Mouse (Mus musculus) kidney, embryonic 14.5 days (tissue): Measurements from ENCODE around the gene Gm20518. TPM values are rescaled to one million over a fixed set of nuclear protein-coding genes. Genes with fewer than 3 reads are reported as not detected.

ENCODE experiments used
- ATAC-seq: fragments of 200-750 bp; cut with Nextera tagmentation; 2 replicates; pipeline ENCODE4 v1.8.0; 2017; ENCODE audit warnings: moderate number of reproducible peaks, mild to moderate bottlenecking, moderate TSS enrichment, moderate library complexity; ENCODE audit not compliant: low FRiP score, low TSS enrichment
- H3K27ac ChIP-seq: fragments of 300-500 bp; sonication (generic); 2 replicates; pipeline ENCODE4 v1.5.1; 2014; ENCODE audit warnings: low read depth, mild to moderate bottlenecking, low read length, moderate library complexity, mixed read lengths
- H3K27me3 ChIP-seq: fragments of 300-500 bp; sonication (generic); 2 replicates; pipeline ENCODE4 v1.6.1; 2014; ENCODE audit warnings: mild to moderate bottlenecking, low read length; ENCODE audit not compliant: control insufficient read depth, insufficient read depth
- H3K36me3 ChIP-seq: fragments of 300-500 bp; sonication (generic); 2 replicates; pipeline ENCODE4 v1.6.1; 2014; ENCODE audit warnings: low read length, mixed read lengths; ENCODE audit not compliant: control insufficient read depth, insufficient read depth
- H3K4me1 ChIP-seq: fragments of 300-500 bp; sonication (generic); 2 replicates; pipeline ENCODE4 v1.6.1; 2014; ENCODE audit warnings: low read length, mixed read lengths; ENCODE audit not compliant: control insufficient read depth, insufficient read depth
- H3K4me2 ChIP-seq: fragments of 300-500 bp; sonication (generic); replicated peaks from 2 replicates; pipeline ENCODE4 v1.6.1; 2014; ENCODE audit warnings: low read depth, mild to moderate bottlenecking, low read length
- H3K4me3 ChIP-seq: fragments of 300-500 bp; sonication (generic); 2 replicates; pipeline ENCODE4 v1.5.1; 2014; ENCODE audit warnings: mild to moderate bottlenecking, low read length
- H3K9ac ChIP-seq: fragments of 300-500 bp; sonication (generic); 2 replicates; pipeline ENCODE4 v1.6.1; 2014; ENCODE audit warnings: low read depth, mild to moderate bottlenecking, low read length, moderate library complexity
- H3K9me3 ChIP-seq: fragments of 300-500 bp; sonication (generic); 2 replicates; pipeline ENCODE4 v1.6.1; 2016; ENCODE audit warnings: low read length; ENCODE audit not compliant: control insufficient read depth
- WGBS: fragments of 180-500 bp; shearing (Covaris S2); extraction: QIAGEN DNeasy Blood & Tissue Kit; methylation state at CpG from one replicate; pipeline ENCODE4 v1.1.7; 2014; 5-methylcytosine and 5-hydroxymethylcytosine counted together
- polyA plus RNA-seq: library from polyadenylated mRNA; unstranded; fragments of >200 nt; fragmentation: Nextera tagmentation; extraction: Ambion mirVana; gene quantifications from 2 replicates; pipeline ENCODE4 v1.2.1, GENCODE M21; 2014

Gene Gm20518
- polyA plus RNA-seq, 1 experiment from 2014 or later: 0.31 TPM

GRCm38 (mm10) chr16:17801777-17802455, 89.6 kb downstream of the Gm20518 start:
- H3K27ac ChIP-seq: no peak overlapping the region
- no peak overlapping the region for H3K4me3 ChIP-seq
- peaks cover 8% of the 10 kb centered on the region for H3K36me3 ChIP-seq
- no peak for ATAC-seq
- no peak overlapping the region for H3K4me2 ChIP-seq
- H3K4me1 ChIP-seq: peaks cover 46% of the 10 kb centered on the region
- no peak overlapping the region for H3K9ac ChIP-seq
- no peaks in the 10 kb centered on the region for H3K9me3 ChIP-seq
- H3K27me3 ChIP-seq: peaks cover 77% of the 10 kb centered on the region
- 13% methylated on average over 7 of the region's 7 CpGs for WGBS

DNA sequence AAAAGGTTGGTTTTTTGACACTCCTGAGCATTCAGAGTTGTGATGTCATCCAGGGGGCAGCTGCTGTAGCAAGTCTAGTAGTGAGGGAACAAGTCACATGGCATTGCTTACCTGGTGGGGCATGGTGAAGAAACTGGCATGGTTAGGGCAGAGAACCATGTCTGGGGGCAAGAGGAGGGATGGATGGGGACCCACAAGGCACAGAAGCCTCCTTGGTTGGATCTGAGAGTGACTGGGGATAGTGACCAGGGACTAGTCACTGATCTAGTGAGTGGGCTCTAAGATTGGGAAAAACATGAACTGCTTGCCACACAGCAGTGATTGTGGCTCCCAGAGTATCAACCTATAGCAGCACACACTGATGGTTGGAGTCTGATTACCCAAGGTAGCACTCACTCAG, 91.9 kb downstream of the Gm20518 start:
- no peaks in the 10 kb centered on the region for H3K9me3 ChIP-seq
- no peak overlapping the region for H3K27ac ChIP-seq
- H3K9ac ChIP-seq: no peak overlapping the region
- no peak overlapping the region for H3K4me3 ChIP-seq
- ATAC-seq: no peak
- H3K27me3 ChIP-seq: peaks cover 59% of the 10 kb centered on the region
- H3K4me1 ChIP-seq: peaks cover 34% of the 10 kb centered on the region
- H3K4me2 ChIP-seq: no peak overlapping the region; the same call in 1 of the 2 replicates
- peaks cover 5% of the 10 kb centered on the region for H3K36me3 ChIP-seq

GRCm38 (mm10) chr16:17798321-17799180, 92.9 kb downstream of the Gm20518 start:
- Histone ChIP-seq H3K9me3 (no peaks in the 10 kb centered on the region), H3K4me1 (peaks cover 26% of the 10 kb centered on the region), H3K27me3 (peaks cover 49% of the 10 kb centered on the region), H3K9ac (peak overlapping the region; percentile 87), H3K4me3 (peak overlapping the region; percentile 65), H3K27ac (peak overlapping the region; percentile 82), H3K36me3 (peaks cover 10% of the 10 kb centered on the region), H3K4me2 (peak overlapping the region; percentile 87)
- 3% methylated on average over 36 of the region's 45 CpGs for WGBS
- ATAC-seq: peak; percentile 69

DNA sequence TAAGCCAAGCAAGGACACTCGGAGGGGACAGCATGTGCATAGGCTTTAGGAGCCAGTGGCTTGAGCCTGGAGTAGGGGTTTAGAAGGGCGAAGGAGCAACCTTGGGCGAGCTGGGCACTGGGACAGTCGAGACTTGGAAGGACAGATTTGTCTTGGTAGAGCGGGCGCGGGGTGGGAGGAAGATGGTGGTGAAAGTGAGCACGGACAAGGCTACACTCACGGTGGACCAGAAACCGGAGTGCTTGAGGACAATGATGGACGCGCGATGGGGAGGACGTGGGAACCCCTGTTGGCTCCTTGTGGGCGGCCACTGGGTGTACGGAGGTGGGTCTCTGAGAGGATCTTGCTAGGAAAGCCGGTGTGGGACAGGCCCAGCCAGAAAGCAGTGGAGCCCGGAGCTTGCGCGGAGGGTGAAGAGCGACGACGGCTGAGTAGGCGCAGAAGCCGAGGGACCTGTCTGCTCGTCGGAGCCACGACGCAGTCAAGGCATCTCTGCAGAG, 93.6 kb downstream of the Gm20518 start:
- Histone ChIP-seq H3K27me3 (peaks cover 42% of the 10 kb centered on the region), H3K27ac (peak overlapping the region; percentile 82), H3K9ac (peak overlapping the region; percentile 87), H3K9me3 (no peaks in the 10 kb centered on the region), H3K4me2 (peak overlapping the region; percentile 87), H3K36me3 (peaks cover 11% of the 10 kb centered on the region), H3K4me1 (peaks cover 19% of the 10 kb centered on the region), H3K4me3 (peak overlapping the region; percentile 65)
- 3% methylated on average over 29 of the region's 29 CpGs for WGBS
- ATAC-seq: peak; percentile 25

- Histone ChIP-seq H3K4me2 (peak within 1 kb of the TSS; percentile 87), H3K27ac (peak within 1 kb of the TSS; percentile 82), H3K4me3 (peak within 1 kb of the TSS; percentile 65), H3K36me3 (peaks cover 18% of the 10 kb centered on the region), H3K4me1 (peaks cover 13% of the 10 kb centered on the region; the same call in 1 of the 2 replicates), H3K9me3 (no peaks in the 10 kb centered on the region), H3K9ac (peak within 1 kb of the TSS; percentile 87), H3K27me3 (peaks cover 35% of the 10 kb centered on the region)
- 2% methylated on average over 62 of the region's 81 CpGs for WGBS
- peak; percentile 60 for ATAC-seq
Observed at GRCm38 (mm10) chr16:17796971-17797811, 94.3 kb downstream of the Gm20518 start, which contains the start of gene Scarf2. Gene Scarf2 (plus strand): TSS chr16:17797282.

DNA sequence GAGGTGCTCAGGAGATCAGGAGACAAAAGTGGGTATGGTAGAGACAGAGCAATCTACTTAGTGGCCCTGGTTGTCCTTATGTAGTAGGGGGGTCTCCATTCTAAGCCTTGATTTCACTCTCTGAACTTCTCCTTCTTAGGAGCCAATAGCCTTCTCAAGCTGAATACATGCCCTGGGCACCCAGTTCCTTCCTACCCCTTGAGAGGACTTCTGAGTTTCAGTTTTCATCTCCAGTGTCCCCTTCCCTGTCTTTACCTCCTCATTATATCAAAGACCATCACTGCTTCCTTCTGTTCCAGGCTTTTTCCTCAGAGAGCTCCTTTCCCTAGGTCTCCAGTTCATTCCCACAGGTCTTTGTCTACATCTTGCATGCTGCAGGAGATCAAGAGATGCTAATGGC, 95.0 kb downstream of the Gm20518 start:
- peak overlapping the region; percentile 87 for H3K9ac ChIP-seq
- H3K27me3 ChIP-seq: peaks cover 29% of the 10 kb centered on the region
- H3K36me3 ChIP-seq: peaks cover 20% of the 10 kb centered on the region
- no peaks in the 10 kb centered on the region for H3K9me3 ChIP-seq
- H3K27ac ChIP-seq: peak overlapping the region; percentile 82
- H3K4me2 ChIP-seq: peak overlapping the region; percentile 87
- no peak for ATAC-seq
- peak overlapping the region; percentile 65 for H3K4me3 ChIP-seq
- H3K4me1 ChIP-seq: peaks cover 9% of the 10 kb centered on the region; the same call in 1 of the 2 replicates

DNA sequence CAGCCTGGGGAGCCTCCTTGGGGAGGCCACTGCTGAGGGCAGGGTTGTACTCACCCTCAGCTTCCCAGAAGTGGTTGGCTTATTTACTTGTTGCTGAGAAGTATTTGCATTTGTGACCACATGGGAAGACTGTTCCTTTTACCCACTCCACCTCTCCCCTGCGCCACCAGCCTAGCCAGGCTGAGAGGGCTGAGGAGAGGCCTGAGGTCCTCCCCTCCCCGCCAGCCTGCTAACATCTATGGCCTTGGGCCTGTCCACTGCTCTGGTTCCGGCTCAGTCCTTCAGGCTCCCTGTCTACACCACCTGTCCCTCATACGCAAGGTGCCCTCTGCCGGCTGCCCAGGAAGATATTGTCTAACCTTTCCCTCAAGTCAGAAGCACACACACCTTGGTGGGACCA, 95.8 kb downstream of the Gm20518 start:
- Histone ChIP-seq H3K9ac (no peak overlapping the region), H3K4me2 (no peak overlapping the region), H3K27me3 (peaks cover 22% of the 10 kb centered on the region), H3K9me3 (no peaks in the 10 kb centered on the region), H3K4me1 (peaks cover 9% of the 10 kb centered on the region; the same call in 1 of the 2 replicates), H3K4me3 (no peak overlapping the region), H3K36me3 (peaks cover 27% of the 10 kb centered on the region), H3K27ac (no peak overlapping the region)
- no peak for ATAC-seq
- 65% methylated on average over 5 of the region's 5 CpGs for WGBS

GRCm38 (mm10) chr16:17794047-17794446, 97.4 kb downstream of the Gm20518 start:
- H3K9me3 ChIP-seq: no peaks in the 10 kb centered on the region
- no peak overlapping the region for H3K27ac ChIP-seq
- H3K4me1 ChIP-seq: peaks cover 6% of the 10 kb centered on the region; the same call in 1 of the 2 replicates
- 87% methylated on average over 4 of the region's 4 CpGs for WGBS
- peaks cover 10% of the 10 kb centered on the region for H3K27me3 ChIP-seq
- H3K4me2 ChIP-seq: no peak overlapping the region
- peaks cover 41% of the 10 kb centered on the region for H3K36me3 ChIP-seq
- ATAC-seq: no peak
- no peak overlapping the region for H3K9ac ChIP-seq
- H3K4me3 ChIP-seq: no peak overlapping the region
